Mouse (Mus musculus) kidney, embryonic 14.5 days (tissue): ENCODE data around the gene 2200002D01Rik. TPM values are rescaled to one million over a fixed set of nuclear protein-coding genes. Genes with fewer than 3 reads are reported as not detected.
"Not testable (repeated sequence)": the region's sequence is repeated elsewhere in the genome, so short reads cannot be mapped to it uniquely, and the experiment has no call there.

Experiments used
- ATAC-seq: fragments of 200-750 bp; cut with Nextera tagmentation; 2 replicates; pipeline ENCODE4 v1.8.0; 2017; ENCODE audit warnings: moderate number of reproducible peaks, mild to moderate bottlenecking, moderate TSS enrichment, moderate library complexity; ENCODE audit not compliant: low FRiP score, low TSS enrichment
- H3K27ac ChIP-seq: fragments of 300-500 bp; sonication (generic); 2 replicates; pipeline ENCODE4 v1.5.1; 2014; ENCODE audit warnings: low read depth, mild to moderate bottlenecking, low read length, moderate library complexity, mixed read lengths
- H3K27me3 ChIP-seq: fragments of 300-500 bp; sonication (generic); 2 replicates; pipeline ENCODE4 v1.6.1; 2014; ENCODE audit warnings: mild to moderate bottlenecking, low read length; ENCODE audit not compliant: control insufficient read depth, insufficient read depth
- H3K36me3 ChIP-seq: fragments of 300-500 bp; sonication (generic); 2 replicates; pipeline ENCODE4 v1.6.1; 2014; ENCODE audit warnings: low read length, mixed read lengths; ENCODE audit not compliant: control insufficient read depth, insufficient read depth
- H3K4me1 ChIP-seq: fragments of 300-500 bp; sonication (generic); 2 replicates; pipeline ENCODE4 v1.6.1; 2014; ENCODE audit warnings: low read length, mixed read lengths; ENCODE audit not compliant: control insufficient read depth, insufficient read depth
- H3K4me2 ChIP-seq: fragments of 300-500 bp; sonication (generic); replicated peaks from 2 replicates; pipeline ENCODE4 v1.6.1; 2014; ENCODE audit warnings: low read depth, mild to moderate bottlenecking, low read length
- H3K4me3 ChIP-seq: fragments of 300-500 bp; sonication (generic); 2 replicates; pipeline ENCODE4 v1.5.1; 2014; ENCODE audit warnings: mild to moderate bottlenecking, low read length
- H3K9ac ChIP-seq: fragments of 300-500 bp; sonication (generic); 2 replicates; pipeline ENCODE4 v1.6.1; 2014; ENCODE audit warnings: low read depth, mild to moderate bottlenecking, low read length, moderate library complexity
- H3K9me3 ChIP-seq: fragments of 300-500 bp; sonication (generic); 2 replicates; pipeline ENCODE4 v1.6.1; 2016; ENCODE audit warnings: low read length; ENCODE audit not compliant: control insufficient read depth
- WGBS: fragments of 180-500 bp; shearing (Covaris S2); extraction: QIAGEN DNeasy Blood & Tissue Kit; methylation state at CpG from one replicate; pipeline ENCODE4 v1.1.7; 2014; 5-methylcytosine and 5-hydroxymethylcytosine counted together
- polyA plus RNA-seq: library from polyadenylated mRNA; unstranded; fragments of >200 nt; fragmentation: Nextera tagmentation; extraction: Ambion mirVana; gene quantifications from 2 replicates; pipeline ENCODE4 v1.2.1, GENCODE M21; 2014

The 2200002D01Rik gene
- polyA plus RNA-seq, 1 experiment from 2014 or later = 8.3 TPM

GRCm38 (mm10) chr7:29247706-29248105 is 560 bp downstream of the 2200002D01Rik start:
- H3K4me2 ChIP-seq = peak overlapping the region; percentile 59
- H3K27ac ChIP-seq = no peak overlapping the region
- peak overlapping the region; percentile 28 for H3K4me3 ChIP-seq
- ATAC-seq = peak; percentile 18; the same call in 1 of the 2 replicates
- peaks cover 19% of the 10 kb centered on the region; the same call in 1 of the 2 replicates for H3K36me3 ChIP-seq
- no peaks in the 10 kb centered on the region for H3K9me3 ChIP-seq
- H3K4me1 ChIP-seq = peaks cover 16% of the 10 kb centered on the region
- H3K27me3 ChIP-seq = peaks cover 5% of the 10 kb centered on the region; the same call in 1 of the 2 replicates
- 12% methylated on average over 19 of the region's 19 CpGs for WGBS
- peak overlapping the region; percentile 48; the same call in 1 of the 2 replicates for H3K9ac ChIP-seq

DNA sequence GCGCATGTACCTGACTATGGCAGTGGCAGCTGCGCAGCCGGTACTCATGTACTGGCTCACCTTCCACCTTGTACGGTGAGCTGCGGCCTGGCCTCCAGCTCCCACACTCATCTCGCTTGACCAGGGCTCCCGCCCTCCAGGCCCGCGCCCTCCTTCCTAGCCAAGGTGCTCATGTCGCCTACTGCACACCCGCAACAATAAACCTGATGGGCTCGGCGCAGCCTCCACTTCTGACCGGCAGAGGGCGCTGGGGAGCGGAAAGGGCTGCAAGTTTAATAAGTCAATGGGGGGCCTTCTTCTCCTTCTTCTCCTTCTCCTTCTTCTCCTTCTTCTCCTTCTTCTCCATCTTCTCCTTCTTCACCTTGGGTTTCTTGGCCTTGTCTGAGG is 959 bp downstream of the 2200002D01Rik start:
- H3K9ac ChIP-seq = peak overlapping the region; percentile 48; the same call in 1 of the 2 replicates
- peaks cover 16% of the 10 kb centered on the region for H3K4me1 ChIP-seq
- H3K27ac ChIP-seq = no peak overlapping the region
- no peak for ATAC-seq
- H3K27me3 ChIP-seq = peaks cover 5% of the 10 kb centered on the region; the same call in 1 of the 2 replicates
- H3K4me2 ChIP-seq = peak overlapping the region; percentile 59
- H3K9me3 ChIP-seq = no peaks in the 10 kb centered on the region
- peaks cover 19% of the 10 kb centered on the region; the same call in 1 of the 2 replicates for H3K36me3 ChIP-seq
- 26% methylated on average over 16 of the region's 16 CpGs for WGBS
- H3K4me3 ChIP-seq = peak overlapping the region; percentile 28

DNA sequence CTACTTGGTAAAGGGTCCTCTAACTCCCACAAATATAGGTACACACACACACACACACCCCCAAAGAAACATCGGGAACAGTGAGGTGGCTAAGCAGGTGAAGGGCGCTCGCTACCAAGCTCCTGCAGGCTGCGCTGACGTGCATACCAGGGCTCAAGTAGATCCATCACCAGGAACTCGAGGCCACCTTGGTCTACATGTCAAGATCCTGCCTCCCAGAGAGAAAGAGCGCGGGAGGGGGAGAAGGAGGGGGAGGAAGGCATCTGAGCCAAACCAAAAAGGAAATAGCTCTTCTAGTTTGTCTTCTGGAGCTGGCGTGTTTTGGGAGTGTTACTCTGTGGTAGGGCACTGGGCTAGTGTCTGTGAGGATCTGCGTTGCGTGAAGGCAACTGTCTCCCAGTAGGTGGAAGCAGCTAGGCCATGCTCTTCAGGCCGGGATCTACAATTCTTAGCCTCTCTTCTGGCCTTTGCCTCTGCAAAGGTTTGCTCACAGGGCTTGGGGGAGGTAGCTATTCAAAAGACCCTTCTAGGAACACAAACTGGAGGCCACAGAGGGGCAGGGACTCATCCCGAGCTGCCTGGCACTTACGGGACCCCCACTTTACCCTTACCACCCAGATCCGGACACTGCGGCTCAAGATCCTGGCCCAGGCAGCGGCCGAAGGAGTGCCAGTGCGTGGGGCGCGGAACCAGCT is 1.5 kb downstream of the 2200002D01Rik start:
- Histone ChIP-seq H3K36me3 (peaks cover 19% of the 10 kb centered on the region; the same call in 1 of the 2 replicates), H3K9ac (no peak overlapping the region), H3K4me2 (no peak overlapping the region), H3K4me1 (peaks cover 16% of the 10 kb centered on the region), H3K4me3 (no peak overlapping the region), H3K27ac (no peak overlapping the region), H3K9me3 (no peaks in the 10 kb centered on the region), H3K27me3 (peaks cover 5% of the 10 kb centered on the region; the same call in 1 of the 2 replicates)
- no peak for ATAC-seq
- 82% methylated on average over 21 of the region's 21 CpGs for WGBS

DNA sequence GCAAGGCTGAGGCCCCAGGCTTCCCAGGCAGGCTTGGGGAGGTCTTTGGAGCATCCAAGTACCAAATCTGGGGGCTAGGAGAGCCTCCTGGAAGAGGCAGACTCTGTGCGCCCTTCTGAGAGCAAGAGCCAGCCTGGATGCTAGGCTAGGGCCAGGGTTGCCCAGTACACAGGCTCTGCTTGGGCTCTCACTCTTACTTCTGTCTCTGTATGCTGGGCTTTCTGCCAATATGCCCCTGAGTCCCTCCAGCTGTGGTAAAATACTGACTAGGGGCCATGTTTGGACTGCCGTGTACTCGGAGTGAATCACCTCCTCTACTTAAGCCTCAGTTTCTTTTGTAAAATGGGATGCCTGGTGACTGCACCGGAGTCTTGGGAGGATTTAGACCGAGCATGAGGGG is 2.3 kb downstream of the 2200002D01Rik start:
- ATAC-seq = no peak
- no peak overlapping the region for H3K4me3 ChIP-seq
- peaks cover 5% of the 10 kb centered on the region; the same call in 1 of the 2 replicates for H3K27me3 ChIP-seq
- no peak overlapping the region for H3K4me2 ChIP-seq
- no peak overlapping the region for H3K27ac ChIP-seq
- H3K36me3 ChIP-seq = peaks cover 19% of the 10 kb centered on the region; the same call in 1 of the 2 replicates
- H3K4me1 ChIP-seq = peaks cover 16% of the 10 kb centered on the region
- H3K9ac ChIP-seq = no peak overlapping the region
- H3K9me3 ChIP-seq = no peaks in the 10 kb centered on the region
- 92% methylated on average over 5 of the region's 5 CpGs for WGBS

GRCm38 (mm10) chr7:29244732-29245416 is 3.4 kb downstream of the 2200002D01Rik start:
- no peak overlapping the region for H3K9ac ChIP-seq
- peaks cover 16% of the 10 kb centered on the region for H3K4me1 ChIP-seq
- no peak overlapping the region for H3K4me3 ChIP-seq
- H3K9me3 ChIP-seq = no peaks in the 10 kb centered on the region
- H3K27ac ChIP-seq = no peak overlapping the region
- H3K4me2 ChIP-seq = no peak overlapping the region
- ATAC-seq = no peak
- WGBS = 86% methylated on average over 7 of the region's 7 CpGs
- H3K27me3 ChIP-seq = peaks cover 5% of the 10 kb centered on the region; the same call in 1 of the 2 replicates
- H3K36me3 ChIP-seq = peaks cover 19% of the 10 kb centered on the region; the same call in 1 of the 2 replicates

DNA sequence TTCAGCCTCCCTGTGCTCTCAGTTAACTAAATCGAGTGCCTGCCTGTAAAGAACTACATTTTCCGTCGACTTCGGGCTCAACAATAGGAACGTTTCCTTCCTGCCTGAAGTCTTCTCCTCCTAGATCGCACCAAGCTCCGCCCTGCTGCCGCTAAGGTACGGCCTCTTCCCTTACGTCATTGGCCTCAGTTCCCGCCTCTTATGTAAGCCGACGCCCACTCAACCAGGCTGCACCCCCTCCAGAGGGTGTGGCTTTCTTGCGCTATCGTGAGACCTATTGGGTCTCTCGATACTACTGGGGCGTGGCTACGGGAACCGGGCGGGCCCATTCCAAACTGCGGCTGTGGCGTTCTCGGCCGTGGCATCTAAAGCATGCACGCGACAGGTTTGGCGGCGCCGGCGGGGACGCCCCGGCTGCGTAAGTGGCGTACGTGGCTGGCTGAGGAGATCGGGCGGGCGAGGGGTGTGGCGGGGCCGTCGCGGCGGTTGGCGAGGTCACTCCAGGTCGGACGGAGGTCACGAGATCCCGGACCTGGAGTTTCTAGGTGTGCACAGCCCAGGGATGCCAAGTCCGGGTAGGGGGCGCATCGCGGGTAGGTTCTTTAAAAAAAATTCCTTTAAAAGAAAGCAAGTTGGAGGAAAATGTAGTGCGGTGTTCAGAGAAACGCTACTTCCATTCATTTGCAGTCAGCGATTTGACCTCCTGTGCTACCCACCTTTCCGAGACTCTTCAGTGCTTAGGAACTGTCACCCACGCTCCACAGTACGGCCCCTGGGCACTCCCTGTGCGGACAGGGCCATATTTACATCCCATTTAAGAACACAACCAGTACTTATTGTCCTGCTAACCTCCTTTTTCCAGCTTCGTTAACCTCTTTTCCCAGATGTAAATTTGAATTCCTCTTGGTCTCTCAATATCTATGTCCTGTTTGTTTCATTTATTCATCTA is 10.0 kb downstream of the 2200002D01Rik start, which contains the start of gene Yif1b:
Yif1b (plus strand) TSS at position 311 of the 949 bp plus-strand sequence.
- H3K36me3 ChIP-seq = no peaks in the 10 kb centered on the region
- peak within 1 kb of the TSS; percentile 88 for H3K27ac ChIP-seq
- under 1% methylated on average over 60 of the region's 60 CpGs for WGBS
- H3K9ac ChIP-seq = peak within 1 kb of the TSS; percentile 68
- H3K4me2 ChIP-seq = peak within 1 kb of the TSS; percentile 69
- peak within 1 kb of the TSS; percentile 71 for H3K4me3 ChIP-seq
- no peaks in the 10 kb centered on the region for H3K27me3 ChIP-seq
- H3K4me1 ChIP-seq = peaks cover 8% of the 10 kb centered on the region; the same call in 1 of the 2 replicates
- no peaks in the 10 kb centered on the region for H3K9me3 ChIP-seq
- peak; percentile 97 for ATAC-seq

DNA sequence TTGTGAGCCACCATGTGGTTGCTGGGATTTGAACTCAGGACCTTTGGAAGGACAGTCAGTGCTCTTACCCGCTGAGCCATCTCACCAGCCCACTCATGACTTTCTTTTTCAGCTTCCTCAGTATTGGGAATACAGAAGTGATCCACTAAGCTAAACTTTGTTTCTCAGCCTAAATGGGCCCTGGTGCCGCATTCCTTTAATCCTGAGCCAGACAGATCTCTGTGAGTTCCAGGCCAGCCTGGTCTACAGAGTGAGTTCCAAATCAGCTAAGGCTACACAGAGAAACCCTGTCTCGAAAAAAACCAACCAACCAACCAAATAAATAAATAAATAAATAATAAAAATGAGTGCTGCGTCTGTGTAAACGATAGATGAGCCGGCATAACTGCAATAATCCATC is 10.7 kb downstream of the 2200002D01Rik start:
- H3K27ac ChIP-seq = peak overlapping the region; percentile 88
- ATAC-seq = 0 out of 2 replicates have a peak, but pooled peaks have one; percentile 11
- not testable (repeated sequence) for H3K9me3 ChIP-seq, H3K4me1 ChIP-seq, H3K36me3 ChIP-seq, H3K27me3 ChIP-seq
- H3K4me2 ChIP-seq = peak overlapping the region; percentile 42
- peak overlapping the region; percentile 50; the same call in 1 of the 2 replicates for H3K9ac ChIP-seq
- peak overlapping the region; percentile 71 for H3K4me3 ChIP-seq
- 27% methylated on average over 6 of the region's 6 CpGs for WGBS

- H3K36me3 ChIP-seq = no peaks in the 10 kb centered on the region
- H3K9ac ChIP-seq = no peak overlapping the region
- H3K27ac ChIP-seq = no peak overlapping the region
- no peak for ATAC-seq
- no peak overlapping the region for H3K4me2 ChIP-seq
- no peak overlapping the region for H3K4me3 ChIP-seq
- peaks cover 14% of the 10 kb centered on the region for H3K27me3 ChIP-seq
- 89% methylated on average over 4 of the region's 4 CpGs for WGBS
- H3K9me3 ChIP-seq = no peaks in the 10 kb centered on the region
- peaks cover 18% of the 10 kb centered on the region; the same call in 1 of the 2 replicates for H3K4me1 ChIP-seq
These were observed 11.7 kb downstream of the 2200002D01Rik start for GRCm38 (mm10) chr7:29236593-29236992.
